8 mouse cellular contexts compared by ENCODE assay signal in genomic region chr2:117438586-117439371, GRCm38 (mm10).
DNase-seq lines count a peak whose midpoint lies in the region; ATAC-seq and TF ChIP-seq lines count a peak whose summit lies in the region.

No protein-coding gene starts in this region.

- no peaks in the 10 kb centered on the region for H3K27me3 ChIP-seq in C2C12 (ENCODE audit: control insufficient read depth, insufficient read depth, insufficient read length)
- H3K27me3 ChIP-seq in liver, embryonic 11.5 days (replicated peaks; ENCODE audit: control insufficient read depth, insufficient read depth, low read length): no peaks in the 10 kb centered on the region
- H3K27me3 ChIP-seq in neural tube, embryonic 11.5 days (ENCODE audit: control insufficient read depth, insufficient read depth, low read length): no peaks in the 10 kb centered on the region

- no peak overlapping the region for H3ac ChIP-seq in C2C12 (ENCODE audit: control insufficient read depth, insufficient read length, low read depth)

- H3K9ac ChIP-seq in liver, embryonic 11.5 days (ENCODE audit: low read depth, low read length): no peak overlapping the region
- no peak overlapping the region for H3K9ac ChIP-seq in neural tube, embryonic 11.5 days (ENCODE audit: low read length)

- no peaks in the 10 kb centered on the region for H3K9me3 ChIP-seq in liver, embryonic 11.5 days (ENCODE audit: control insufficient read depth, low read length)
- no peaks in the 10 kb centered on the region for H3K9me3 ChIP-seq in neural tube, embryonic 11.5 days (ENCODE audit: control insufficient read depth, low read length)

- H3K4me3 ChIP-seq in C2C12 (ENCODE audit: insufficient read depth, poor library complexity, severe bottlenecking): no peak overlapping the region
- no peak overlapping the region for H3K4me3 ChIP-seq in liver, embryonic 11.5 days (ENCODE audit: low read depth, low read length)
- no peak overlapping the region for H3K4me3 ChIP-seq in neural tube, embryonic 11.5 days (ENCODE audit: low read depth, low read length)

- DNase-seq in adrenal gland, adult 18-20 months (ENCODE audit: low spot score in 2 of 2): peak; percentile 64 to 71
- peak; percentile 87 for DNase-seq in embryo, embryonic 10 days (ENCODE audit: low spot score)
- DNase-seq in gastrocnemius, postnatal 4 days (ENCODE audit: low spot score in 2 of 2): peak; percentile 42 to 55
- peak; percentile 80 for DNase-seq in kidney, postnatal 10 days
- DNase-seq in liver, embryonic 11.5 days (ENCODE audit: low spot score): peak; percentile 39
- peak; percentile 74 for DNase-seq in neural tube, embryonic 11.5 days (ENCODE audit: low spot score)
- DNase-seq in telencephalon, adult 2 months (ENCODE audit: low read depth, low spot score): peak; percentile 90

- no peaks in the 10 kb centered on the region for H3K4me1 ChIP-seq in liver, embryonic 11.5 days (replicated peaks; ENCODE audit: control insufficient read depth, insufficient read depth, low read length)
- H3K4me1 ChIP-seq in neural tube, embryonic 11.5 days (ENCODE audit: control insufficient read depth, insufficient read depth, low read length): no peaks in the 10 kb centered on the region

- H3K27ac ChIP-seq in liver, embryonic 11.5 days (ENCODE audit: low read depth, low read length): no peak overlapping the region
- H3K27ac ChIP-seq in neural tube, embryonic 11.5 days (ENCODE audit: low read depth, low read length): no peak overlapping the region

- peak; percentile 64 for ATAC-seq in liver, embryonic 11.5 days (replicated peaks; ENCODE audit: low FRiP score)
- peak; percentile 55; the same call in 1 of the 2 replicates for ATAC-seq in neural tube, embryonic 11.5 days (ENCODE audit: insufficient read depth, low FRiP score, low TSS enrichment)

- H3K36me3 ChIP-seq in C2C12 (ENCODE audit: control insufficient read depth, insufficient read depth): no peaks in the 10 kb centered on the region
- no peaks in the 10 kb centered on the region for H3K36me3 ChIP-seq in liver, embryonic 11.5 days (ENCODE audit: control insufficient read depth, insufficient read depth, low read length)
- H3K36me3 ChIP-seq in neural tube, embryonic 11.5 days (ENCODE audit: control insufficient read depth, insufficient read depth, low read length): no peaks in the 10 kb centered on the region

- 61% methylated on average over 8 of the region's 8 CpGs for WGBS in liver, embryonic 11.5 days
- 67% methylated on average over 8 of the region's 8 CpGs for WGBS in neural tube, embryonic 11.5 days

- H3K79me2 ChIP-seq in C2C12 (ENCODE audit: control insufficient read depth, insufficient read depth): no peaks in the 10 kb centered on the region

- peak; percentile 14 for TF ChIP-seq CTCF in C2C12 (IDR thresholded peaks at IDR 0.05; ENCODE audit: control insufficient read depth, insufficient read depth, insufficient read length)

- H3K4me2 ChIP-seq in liver, embryonic 11.5 days: no peak overlapping the region
- H3K4me2 ChIP-seq in neural tube, embryonic 11.5 days (ENCODE audit: low read depth): no peak overlapping the region

- no peaks in the 10 kb centered on the region for H3K79me3 ChIP-seq in C2C12 (ENCODE audit: low read depth)

TF ChIP-seq in C2C12, 6 proteins besides CTCF, POLR2A, EP300 and RAD21:
- no peak for TF ChIP-seq MYOG (IDR thresholded peaks at IDR 0.05; ENCODE audit: control insufficient read depth, extremely low read depth, insufficient read length)
- TF ChIP-seq MYOD1 (IDR thresholded peaks at IDR 0.05; ENCODE audit: control insufficient read depth, insufficient read length, low read depth): no peak
- no peak for TF ChIP-seq MAX (IDR thresholded peaks at IDR 0.05)
- no peak for TF ChIP-seq CEBPB (IDR thresholded peaks at IDR 0.05; ENCODE audit: low read depth)
- no peak for TF ChIP-seq USF1 (IDR thresholded peaks at IDR 0.05; ENCODE audit: low read depth)
- no peak for TF ChIP-seq FOSL1 (IDR thresholded peaks at IDR 0.05; ENCODE audit: insufficient read depth, low read length, poor library complexity, severe bottlenecking)

Comparison
In these comparisons a context has a peak if more than half of its experiments do, and no peak if none do; other contexts are left out.
1. DNase-seq: peak in every context shown above with its lines; median percentile 90 in telencephalon, adult 2 months; 87 in embryo, embryonic 10 days; 80 in kidney, postnatal 10 days; 74 in neural tube, embryonic 11.5 days; 68 in adrenal gland, adult 18-20 months; 48 in gastrocnemius, postnatal 4 days; 39 in liver, embryonic 11.5 days.